Mouse (Mus musculus) liver, embryonic 11.5 days (tissue): ENCODE measurements around the gene 4931428F04Rik. TPM values are rescaled to one million over a fixed set of nuclear protein-coding genes. Genes with fewer than 3 reads are reported as not detected.
A peak's percentile ranks its signal among the peaks of the same experiment; 100 is the strongest.

ENCODE experiments used
- ATAC-seq: fragments of 200-750 bp; cut with Nextera tagmentation; replicated peaks from 2 replicates; pipeline ENCODE4 v1.8.0; 2017; ENCODE audit warnings: moderate number of reproducible peaks, mild to moderate bottlenecking, moderate TSS enrichment, moderate library complexity; ENCODE audit not compliant: low FRiP score
- DNase-seq: peaks from one replicate; pipeline ENCODE4 v3.0.0-alpha.2; 2017; ENCODE audit warnings: low spot score
- H3K27ac ChIP-seq: fragments of 300-500 bp; sonication (generic); 2 replicates; pipeline ENCODE4 v1.5.1; 2014; ENCODE audit warnings: mild to moderate bottlenecking, low read depth, low read length, control low read depth
- H3K27me3 ChIP-seq: fragments of 300-500 bp; sonication (generic); replicated peaks from 2 replicates; pipeline ENCODE4 v1.6.1; 2014; ENCODE audit warnings: low read length, mixed read lengths; ENCODE audit not compliant: control insufficient read depth, insufficient read depth
- H3K36me3 ChIP-seq: fragments of 300-500 bp; sonication (generic); 2 replicates; pipeline ENCODE4 v1.6.1; 2014; ENCODE audit warnings: mild to moderate bottlenecking, low read length, moderate library complexity, mixed read lengths; ENCODE audit not compliant: control insufficient read depth, insufficient read depth
- H3K4me1 ChIP-seq: fragments of 300-500 bp; sonication (generic); replicated peaks from 2 replicates; pipeline ENCODE4 v1.6.1; 2014; ENCODE audit warnings: low read length, mixed read lengths; ENCODE audit not compliant: control insufficient read depth, insufficient read depth
- H3K4me2 ChIP-seq: fragments of 300-500 bp; sonication (generic); 2 replicates; pipeline ENCODE4 v1.6.1; 2014; ENCODE audit warnings: mild to moderate bottlenecking, control low read depth, moderate library complexity
- H3K4me3 ChIP-seq: fragments of 300-500 bp; sonication (generic); 2 replicates; pipeline ENCODE4 v1.5.1; 2014; ENCODE audit warnings: low read depth, low read length, control low read depth
- H3K9ac ChIP-seq: fragments of 300-500 bp; sonication (generic); 2 replicates; pipeline ENCODE4 v1.6.1; 2014; ENCODE audit warnings: low read depth, low read length, control low read depth
- H3K9me3 ChIP-seq: fragments of 300-500 bp; sonication (generic); 2 replicates; pipeline ENCODE4 v1.6.1; 2016; ENCODE audit warnings: low read length, inconsistent platforms, mixed read lengths; ENCODE audit not compliant: control insufficient read depth
- WGBS: fragments of 180-500 bp; shearing (Covaris S2); extraction: QIAGEN DNeasy Blood & Tissue Kit; methylation state at CpG from one replicate; pipeline ENCODE4 v1.1.7; 2014; 5-methylcytosine and 5-hydroxymethylcytosine counted together
- polyA plus RNA-seq: library from polyadenylated mRNA; unstranded; fragments of >200 nt; fragmentation: Nextera tagmentation; extraction: Ambion mirVana; gene quantifications from 2 replicates; pipeline ENCODE4 v1.2.1, GENCODE M21; 2014

Gene 4931428F04Rik
- 4.7 and 5.1 TPM in 2 replicates for polyA plus RNA-seq

DNA sequence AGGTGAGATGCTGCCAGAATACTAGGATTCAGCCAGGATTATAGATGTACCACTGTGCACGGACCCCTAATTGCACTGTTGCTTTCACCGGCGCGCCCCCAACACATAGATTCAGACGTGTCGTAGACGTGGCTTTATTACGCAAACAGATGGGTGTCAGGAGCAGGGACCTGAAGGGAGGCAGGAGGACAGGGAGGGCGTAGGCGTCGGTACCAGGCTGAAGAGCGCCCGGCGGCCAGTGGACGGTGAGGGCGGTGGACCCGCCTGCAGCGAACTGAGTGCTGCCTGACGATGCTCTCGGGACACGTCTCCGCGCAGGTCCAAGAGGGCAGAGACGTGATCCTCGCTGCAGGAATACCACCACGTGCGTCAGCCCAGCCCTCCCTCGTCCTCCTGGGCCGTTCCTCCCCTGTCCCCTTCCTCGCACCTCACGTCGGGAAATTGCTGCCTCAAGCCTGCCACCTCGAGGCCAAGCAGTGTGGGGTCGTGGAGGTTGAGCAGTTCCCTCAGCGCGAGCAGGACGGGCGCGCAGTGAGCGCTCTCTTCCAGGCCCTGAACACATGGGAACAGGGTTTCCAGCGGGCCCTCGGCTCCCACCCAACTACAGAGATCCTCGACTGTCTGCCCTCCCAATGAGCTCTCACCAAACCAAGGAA lies at the start of gene 4931428F04Rik:
4931428F04Rik (minus strand) TSS at position 60 of the 656 bp plus-strand sequence.
- Histone ChIP-seq H3K27me3 (peaks cover 20% of the 10 kb centered on the region), H3K9ac (peak within 1 kb of the TSS; percentile 60), H3K9me3 (no peaks in the 10 kb centered on the region), H3K4me1 (peaks cover 20% of the 10 kb centered on the region), H3K4me2 (peak within 1 kb of the TSS; percentile 91), H3K36me3 (peaks cover 2% of the 10 kb centered on the region; the same call in 1 of the 2 replicates), H3K27ac (peak within 1 kb of the TSS; percentile 44), H3K4me3 (peak within 1 kb of the TSS; percentile 52)
- 5% methylated on average over 43 of the region's 43 CpGs for WGBS
- peak; percentile 24; the same call in 1 of the 2 replicates for ATAC-seq
- DNase-seq = peak; percentile 54

DNA sequence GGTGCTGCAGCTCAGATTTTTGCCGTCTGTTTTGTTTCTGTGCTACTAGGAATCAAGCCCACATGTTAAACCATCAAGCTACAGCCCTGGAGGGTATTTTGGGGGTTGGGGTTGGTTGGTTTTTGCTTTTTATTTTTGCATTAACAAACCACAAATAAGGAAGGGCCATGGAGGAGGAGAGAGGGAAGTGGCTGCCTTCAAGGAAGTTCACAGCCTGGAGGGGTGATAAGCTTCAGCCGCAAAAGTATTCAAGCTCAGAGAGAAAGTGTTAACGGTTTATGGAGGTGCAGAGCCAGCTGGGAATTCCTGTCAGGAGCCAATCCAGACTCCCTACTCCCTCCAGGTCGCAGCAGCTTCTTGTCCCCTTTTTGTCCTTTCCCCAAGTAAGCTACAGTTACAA lies 49.3 kb upstream of the 4931428F04Rik start:
- peak overlapping the region; percentile 23 for H3K4me2 ChIP-seq
- WGBS = 15% methylated on average over 4 of the region's 4 CpGs
- H3K27me3 ChIP-seq = no peaks in the 10 kb centered on the region
- no peak for DNase-seq
- peaks cover 10% of the 10 kb centered on the region; the same call in 1 of the 2 replicates for H3K36me3 ChIP-seq
- H3K27ac ChIP-seq = peak overlapping the region; percentile 46; the same call in 1 of the 2 replicates
- ATAC-seq = no peak
- no peak overlapping the region for H3K4me3 ChIP-seq
- H3K4me1 ChIP-seq = peaks cover 33% of the 10 kb centered on the region
- H3K9me3 ChIP-seq = no peaks in the 10 kb centered on the region
- no peak overlapping the region for H3K9ac ChIP-seq

DNA sequence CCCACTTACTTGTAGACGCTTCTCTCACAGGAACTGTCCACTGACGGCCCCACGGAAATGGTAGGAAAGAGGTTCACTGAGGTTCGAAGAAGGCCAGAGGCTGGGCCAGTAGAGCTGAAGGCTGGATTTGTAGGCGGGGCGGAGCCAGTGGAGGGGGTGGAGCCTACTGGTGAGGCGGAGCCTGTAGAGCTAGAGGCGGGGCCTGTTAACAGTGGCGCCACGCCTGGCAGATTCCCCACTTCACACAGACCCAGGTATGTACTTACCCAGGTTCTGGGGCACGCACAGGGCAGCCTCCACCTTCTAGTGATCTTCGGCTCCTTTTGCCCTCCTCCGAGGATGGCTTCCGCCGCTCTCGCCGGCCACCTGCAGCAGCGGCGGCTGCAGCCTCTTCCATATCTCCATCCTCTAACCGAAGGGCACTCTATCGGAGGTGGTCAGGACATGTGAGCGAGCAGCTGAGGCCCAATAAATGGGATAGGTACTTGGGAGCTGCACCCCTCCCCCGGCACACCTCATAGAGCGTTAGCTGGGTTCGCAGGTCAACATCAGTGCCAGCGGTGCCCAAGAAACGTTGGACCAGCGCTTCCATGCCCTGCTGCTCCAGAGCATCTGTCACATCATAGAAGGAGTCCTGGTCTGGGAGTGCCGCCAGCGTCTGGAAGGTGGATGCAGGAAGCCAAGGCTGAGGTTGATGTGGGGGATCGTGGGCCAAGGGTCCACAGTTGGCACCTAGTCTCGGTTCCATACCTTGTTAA lies 46.9 kb upstream of the 4931428F04Rik start:
- ATAC-seq = no peak; the same call in 1 of the 2 replicates
- Histone ChIP-seq H3K4me1 (peaks cover 32% of the 10 kb centered on the region), H3K36me3 (peaks cover 12% of the 10 kb centered on the region; the same call in 1 of the 2 replicates), H3K9me3 (no peaks in the 10 kb centered on the region), H3K9ac (no peak overlapping the region), H3K4me2 (no peak overlapping the region), H3K27ac (no peak overlapping the region), H3K4me3 (no peak overlapping the region), H3K27me3 (no peaks in the 10 kb centered on the region)
- DNase-seq = no peak
- 73% methylated on average over 32 of the region's 32 CpGs for WGBS

DNA sequence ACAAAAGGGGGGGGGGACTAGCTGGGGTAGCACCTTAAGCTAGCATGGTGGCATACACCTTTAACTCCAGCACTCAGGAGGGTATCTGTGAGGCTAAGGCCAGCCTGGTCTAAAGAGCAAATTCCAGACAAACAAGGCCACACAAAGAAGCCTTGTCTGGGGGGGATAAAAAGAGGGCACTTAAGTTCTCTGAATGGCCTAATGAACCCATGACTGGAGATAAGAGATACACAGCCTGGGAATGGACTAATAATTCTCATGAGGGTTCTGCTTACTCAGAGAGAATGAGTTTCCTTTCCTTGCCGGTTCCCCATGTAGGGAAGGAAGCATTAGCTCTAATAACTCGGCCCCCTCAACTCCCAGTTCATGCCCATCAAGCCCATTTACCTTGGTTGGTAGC lies 42.9 kb upstream of the 4931428F04Rik start:
- WGBS = 77% methylated on average over 2 of the region's 2 CpGs
- DNase-seq = no peak
- H3K27ac ChIP-seq = no peak overlapping the region

DNA sequence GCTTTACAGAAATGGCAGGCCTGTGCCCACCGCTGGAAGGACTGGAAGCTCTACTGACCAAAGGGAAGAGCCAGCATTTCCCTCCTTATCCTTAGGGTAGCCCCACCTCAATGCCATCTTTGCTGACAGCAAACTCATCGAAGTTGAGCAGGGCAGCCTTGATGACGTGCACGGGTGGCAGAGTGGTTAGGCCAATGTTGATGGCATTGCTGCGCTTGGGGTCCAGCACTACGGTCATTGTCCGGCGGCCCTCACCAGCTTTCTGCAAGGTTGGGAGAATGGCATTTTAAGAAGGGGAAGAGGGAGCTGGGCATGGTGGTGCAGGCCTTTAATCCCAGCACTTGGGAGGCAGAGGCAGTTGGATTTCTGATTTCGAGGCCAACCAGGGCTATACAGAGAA lies 42.3 kb upstream of the 4931428F04Rik start:
- Histone ChIP-seq H3K27me3 (no peaks in the 10 kb centered on the region), H3K4me1 (peaks cover 6% of the 10 kb centered on the region; the same call in 1 of the 2 replicates), H3K4me3 (no peak overlapping the region), H3K4me2 (no peak overlapping the region), H3K36me3 (peaks cover 34% of the 10 kb centered on the region), H3K9ac (no peak overlapping the region), H3K27ac (no peak overlapping the region), H3K9me3 (no peaks in the 10 kb centered on the region)
- 89% methylated on average over 9 of the region's 9 CpGs for WGBS
- DNase-seq = no peak
- ATAC-seq = no peak

More for the DNA sequence above, 42.9 kb upstream of the 4931428F04Rik start:
- no peak overlapping the region for H3K4me2 ChIP-seq
- no peak overlapping the region for H3K9ac ChIP-seq
- peaks cover 6% of the 10 kb centered on the region; the same call in 1 of the 2 replicates for H3K4me1 ChIP-seq
- H3K27me3 ChIP-seq = no peaks in the 10 kb centered on the region
- no peaks in the 10 kb centered on the region for H3K9me3 ChIP-seq
- no peak overlapping the region for H3K4me3 ChIP-seq
- peaks cover 35% of the 10 kb centered on the region for H3K36me3 ChIP-seq
- no peak for ATAC-seq

DNA sequence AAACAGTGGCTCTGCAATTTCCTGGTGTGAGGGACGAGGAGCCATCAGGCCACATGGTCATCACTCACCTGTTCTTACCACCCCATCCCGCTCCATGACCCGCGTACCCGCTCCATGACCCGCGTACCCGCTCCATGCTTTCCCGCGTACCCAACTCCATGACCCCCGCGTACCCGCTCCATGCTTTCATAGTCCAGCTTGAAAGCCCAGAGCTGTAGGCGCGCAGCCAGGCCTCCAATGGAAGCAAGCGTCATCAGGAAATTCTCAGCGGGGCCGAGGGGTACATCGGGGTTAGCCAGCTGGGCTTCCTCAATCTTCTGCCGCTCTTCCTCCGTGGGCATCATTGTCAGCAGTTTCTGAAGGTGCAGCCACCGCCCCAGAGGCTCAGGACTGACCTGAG lies 41.8 kb upstream of the 4931428F04Rik start:
- H3K27me3 ChIP-seq = no peaks in the 10 kb centered on the region
- no peaks in the 10 kb centered on the region for H3K9me3 ChIP-seq
- no peak overlapping the region for H3K4me2 ChIP-seq
- WGBS = 93% methylated on average over 22 of the region's 22 CpGs
- ATAC-seq = no peak
- peaks cover 6% of the 10 kb centered on the region; the same call in 1 of the 2 replicates for H3K4me1 ChIP-seq
- H3K36me3 ChIP-seq = peaks cover 29% of the 10 kb centered on the region
- no peak for DNase-seq
- no peak overlapping the region for H3K4me3 ChIP-seq
- no peak overlapping the region for H3K27ac ChIP-seq
- H3K9ac ChIP-seq = no peak overlapping the region

DNA sequence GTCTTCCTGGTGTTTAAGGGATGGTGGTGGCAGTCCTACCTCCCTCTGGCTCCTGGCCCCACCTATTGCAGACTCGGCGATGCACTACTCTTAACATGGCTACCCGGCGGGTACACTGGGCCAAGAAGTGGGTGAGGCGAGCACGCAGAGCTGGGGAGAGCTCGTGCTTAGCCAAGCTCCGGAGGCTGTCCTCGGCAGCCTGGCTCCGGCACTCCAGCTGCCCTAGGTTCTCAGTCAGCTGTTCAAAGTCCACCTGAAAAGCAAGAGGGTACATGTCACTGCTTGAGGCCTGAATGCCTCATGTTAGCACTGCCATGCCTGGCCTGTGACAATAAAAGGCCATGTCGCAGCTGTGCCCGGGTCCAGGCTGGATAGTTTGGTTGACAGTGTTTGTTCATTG lies 40.7 kb upstream of the 4931428F04Rik start:
- Histone ChIP-seq H3K27ac (no peak overlapping the region), H3K4me1 (peaks cover 8% of the 10 kb centered on the region), H3K4me2 (no peak overlapping the region), H3K9ac (no peak overlapping the region), H3K4me3 (no peak overlapping the region), H3K9me3 (no peaks in the 10 kb centered on the region), H3K27me3 (no peaks in the 10 kb centered on the region), H3K36me3 (peaks cover 28% of the 10 kb centered on the region)
- WGBS = 93% methylated on average over 12 of the region's 12 CpGs
- ATAC-seq = no peak
- no peak for DNase-seq

DNA sequence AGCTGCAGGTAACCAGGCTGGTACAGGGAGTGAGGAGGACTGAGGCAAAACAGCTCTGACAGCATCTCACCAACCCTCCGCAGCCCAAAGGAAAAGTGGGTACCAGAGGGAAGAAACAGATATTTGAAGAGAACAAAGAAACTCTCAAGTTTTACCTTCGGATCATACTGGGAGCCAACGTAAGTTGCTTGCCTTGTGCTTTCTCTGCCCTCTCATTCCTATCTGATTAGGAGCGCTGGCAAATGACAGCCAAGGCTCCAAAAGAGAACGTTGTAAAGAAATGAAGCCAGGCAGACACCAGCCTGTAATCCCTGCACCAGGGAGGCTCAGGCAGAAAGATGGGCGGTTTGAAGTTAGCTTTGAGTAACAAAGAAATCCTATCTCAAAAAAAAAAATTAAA lies 37.3 kb upstream of the 4931428F04Rik start:
- Histone ChIP-seq H3K4me3 (peak overlapping the region; percentile 67), H3K36me3 (peaks cover 28% of the 10 kb centered on the region)
- DNase-seq = no peak

More for the DNA sequence above, 37.3 kb upstream of the 4931428F04Rik start:
- WGBS = 25% methylated on average over 6 of the region's 6 CpGs
- Histone ChIP-seq H3K27me3 (no peaks in the 10 kb centered on the region), H3K4me2 (peak overlapping the region; percentile 91), H3K4me1 (peaks cover 25% of the 10 kb centered on the region), H3K27ac (peak overlapping the region; percentile 86), H3K9ac (peak overlapping the region; percentile 79), H3K9me3 (no peaks in the 10 kb centered on the region)
- no peak for ATAC-seq
